Mouse (Mus musculus) bone marrow, adult 2 months (tissue): ENCODE measurements around the gene Dcp1a.

Experiments used
- CTCF ChIP-seq: fragments of 200-500 bp; IDR thresholded peaks from 2 replicates; pipeline ENCODE4 v1.5.1; 2011; ENCODE audit warnings: low read length, control low read depth; ENCODE audit not compliant: control insufficient read depth, insufficient read depth
- POLR2A ChIP-seq: fragments of 200-500 bp; IDR thresholded peaks from 2 replicates; pipeline ENCODE4 v1.6.1; 2011; ENCODE audit warnings: low read depth, mild to moderate bottlenecking, control low read depth, low read length, borderline replicate concordance; ENCODE audit not compliant: control insufficient read depth

- no peak for TF ChIP-seq CTCF
- no peak for TF ChIP-seq POLR2A
Observed at GRCm38 (mm10) chr14:30559321-30559850, 80.1 kb downstream of the Dcp1a start.
